Mouse (Mus musculus) frontal cortex, adult 2 months (tissue): ENCODE measurements around the gene Nxnl1. TPM values are rescaled to one million over a fixed set of nuclear protein-coding genes. Genes with fewer than 3 reads are reported as not detected.

Experiments
- DNase-seq, 2 experiments: peaks; one replicate each; pipeline ENCODE4 v3.0.0; 2022; ENCODE audit warnings: low spot score in 1 of 2; ENCODE audit errors: extremely low spot score in 1 of 2
- polyA plus RNA-seq: library from polyadenylated mRNA; depleted of rRNA; stranded (reverse); fragments of >200 nt; gene quantifications from 2 replicates; pipeline ENCODE4 v1.2.3, GENCODE M21; 2012

Nxnl1 gene
- polyA plus RNA-seq, 1 experiment = not detected

DNA sequence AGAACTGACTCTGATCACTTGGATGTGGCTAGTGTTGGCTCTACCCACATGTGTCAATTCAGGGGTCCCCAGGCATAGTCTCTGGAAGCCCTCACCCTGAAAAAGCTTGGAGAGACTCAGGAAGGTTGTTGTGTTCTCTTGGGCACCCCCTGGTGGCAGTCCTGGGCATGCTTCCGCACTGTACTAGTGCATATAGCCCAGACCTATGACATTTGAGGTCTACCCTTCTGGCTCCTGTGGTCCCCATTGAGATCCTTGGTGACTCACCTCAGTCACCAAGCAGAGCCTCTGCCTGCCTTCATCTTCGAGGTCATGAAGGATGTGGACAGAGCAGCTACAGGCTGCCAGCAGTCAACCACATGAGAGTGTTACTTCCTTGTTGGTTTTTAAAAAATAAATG lies 20.5 kb upstream of the Nxnl1 start:
- peak in 1 of 2 experiments; percentile 53 for DNase-seq

GRCm38 (mm10) chr8:71580201-71580600 lies 13.8 kb upstream of the Nxnl1 start:
- DNase-seq = no peak

- no peak for DNase-seq
Observed at GRCm38 (mm10) chr8:71579476-71579875, 13.1 kb upstream of the Nxnl1 start.

GRCm38 (mm10) chr8:71579009-71579408 lies 12.6 kb upstream of the Nxnl1 start:
- DNase-seq = no peak

DNA sequence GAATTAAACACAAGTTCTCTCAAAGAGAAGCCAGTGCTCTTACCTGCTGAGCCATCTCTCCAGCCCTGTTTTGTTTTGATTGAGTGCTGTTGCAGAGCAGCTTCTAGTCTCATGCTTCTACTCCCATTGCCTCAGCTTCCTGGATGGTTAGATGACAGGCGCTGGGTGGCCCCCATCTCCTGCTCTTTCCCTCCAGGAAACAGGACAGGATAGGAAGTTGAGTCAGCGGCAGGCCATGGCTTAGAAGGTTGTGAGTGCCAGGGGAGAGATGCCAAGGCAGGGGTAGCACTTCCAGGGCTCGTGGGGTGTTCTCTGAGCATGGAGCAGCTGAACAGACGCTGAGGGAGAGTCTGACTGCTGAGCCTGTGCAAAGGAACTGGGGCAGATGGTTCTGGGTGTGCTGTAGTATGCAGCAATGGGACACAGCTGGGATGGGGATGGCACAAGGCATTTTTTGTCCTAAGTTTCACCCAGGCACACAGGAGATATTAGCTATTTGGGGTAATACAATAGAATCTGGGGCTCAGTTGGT lies 11.5 kb upstream of the Nxnl1 start:
- DNase-seq = no peak

DNA sequence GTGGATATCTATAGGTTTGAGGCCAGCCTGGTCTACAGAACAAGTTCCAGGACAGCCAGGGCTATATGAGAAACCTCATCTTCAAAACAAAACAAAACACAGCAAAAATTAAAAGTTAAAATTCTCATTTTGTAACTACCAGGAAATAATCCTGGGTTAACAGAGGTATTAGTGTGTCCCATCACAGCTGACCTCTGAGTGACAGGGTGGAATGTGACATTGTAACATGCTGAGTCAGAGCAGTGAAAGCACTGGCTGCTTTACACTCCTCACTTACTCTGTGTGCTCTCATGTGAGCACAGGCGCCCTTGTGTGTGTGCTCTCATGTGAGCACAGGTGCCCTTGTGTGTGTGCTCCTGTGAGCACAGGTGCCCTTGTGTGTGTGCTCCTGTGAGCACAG lies 8.6 kb upstream of the Nxnl1 start:
- DNase-seq = no peak

DNA sequence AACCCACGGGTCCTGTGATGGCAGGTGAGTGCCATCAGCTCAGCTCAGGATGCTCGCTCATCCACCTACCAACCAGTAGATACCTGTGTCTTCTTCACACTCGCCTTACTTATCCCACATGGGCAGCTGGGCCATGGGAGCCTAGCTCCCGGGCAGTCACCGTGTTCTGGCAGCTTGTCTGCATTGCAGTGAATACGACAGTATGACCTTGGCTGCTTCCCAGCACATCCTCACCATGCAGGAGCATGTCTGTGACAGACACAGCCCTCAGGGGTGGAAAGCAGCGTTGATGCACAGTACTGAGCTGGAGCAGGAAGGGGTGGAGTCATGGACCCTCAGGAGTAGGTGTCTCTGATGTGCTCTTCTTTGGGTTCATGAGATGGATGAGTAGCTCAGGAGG lies 8.0 kb upstream of the Nxnl1 start:
- DNase-seq = no peak

- peak; percentile 74 to 85 for DNase-seq
Observed at GRCm38 (mm10) chr8:71572847-71573633, 6.6 kb upstream of the Nxnl1 start.

- DNase-seq = no peak
Observed at GRCm38 (mm10) chr8:71572077-71572476, 5.7 kb upstream of the Nxnl1 start.

- DNase-seq = peak; percentile 97 to 98
Observed at GRCm38 (mm10) chr8:71570291-71570954, 4.0 kb upstream of the Nxnl1 start.

DNA sequence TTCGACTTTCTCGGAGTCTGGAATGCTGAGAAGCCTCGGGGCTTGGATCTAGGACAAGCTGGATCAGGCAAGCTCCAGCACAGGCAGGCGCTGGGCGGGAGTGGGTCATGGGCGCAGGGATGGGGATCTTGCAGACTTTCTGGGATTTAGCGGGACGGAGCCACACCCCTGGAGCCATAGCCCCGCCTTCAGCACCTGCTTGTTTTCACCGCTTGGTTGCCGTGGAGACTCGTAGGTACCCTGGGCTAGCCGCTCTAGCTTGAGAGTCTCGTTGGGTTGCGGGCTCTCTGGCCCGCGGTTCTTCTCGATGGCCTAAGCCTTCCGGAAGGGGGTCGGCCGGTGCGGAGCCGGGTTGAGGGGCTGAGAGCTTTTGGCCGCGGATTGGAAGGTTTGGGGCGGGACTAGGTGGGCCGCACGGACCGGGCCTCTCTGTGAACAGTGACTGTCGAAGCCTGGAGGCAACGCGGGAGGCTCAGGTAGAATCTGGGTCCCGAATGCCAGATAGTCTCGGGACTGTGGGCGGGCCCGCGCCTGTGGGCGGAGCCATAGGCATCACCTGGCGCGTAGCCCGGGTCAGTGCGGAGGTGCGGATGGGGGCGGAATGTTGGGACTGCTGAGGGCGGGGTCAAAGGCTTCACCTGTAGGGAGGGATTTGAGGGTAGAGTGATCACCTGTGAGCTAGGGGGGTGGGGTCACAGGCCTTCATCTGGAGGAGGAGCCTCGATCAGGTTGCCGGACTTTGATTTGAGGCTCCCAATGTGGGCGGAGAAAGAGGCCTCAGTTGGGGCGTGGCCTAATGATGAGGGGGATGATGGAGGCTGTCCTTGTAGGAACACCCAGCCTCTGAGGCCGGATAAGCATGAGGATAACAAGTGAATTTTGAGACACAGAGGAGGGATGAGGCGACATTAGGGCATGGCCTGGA lies 3.2 kb upstream of the Nxnl1 start:
- peak; percentile 89 to 93 for DNase-seq

GRCm38 (mm10) chr8:71568941-71569340 lies 2.5 kb upstream of the Nxnl1 start:
- DNase-seq = no peak

DNA sequence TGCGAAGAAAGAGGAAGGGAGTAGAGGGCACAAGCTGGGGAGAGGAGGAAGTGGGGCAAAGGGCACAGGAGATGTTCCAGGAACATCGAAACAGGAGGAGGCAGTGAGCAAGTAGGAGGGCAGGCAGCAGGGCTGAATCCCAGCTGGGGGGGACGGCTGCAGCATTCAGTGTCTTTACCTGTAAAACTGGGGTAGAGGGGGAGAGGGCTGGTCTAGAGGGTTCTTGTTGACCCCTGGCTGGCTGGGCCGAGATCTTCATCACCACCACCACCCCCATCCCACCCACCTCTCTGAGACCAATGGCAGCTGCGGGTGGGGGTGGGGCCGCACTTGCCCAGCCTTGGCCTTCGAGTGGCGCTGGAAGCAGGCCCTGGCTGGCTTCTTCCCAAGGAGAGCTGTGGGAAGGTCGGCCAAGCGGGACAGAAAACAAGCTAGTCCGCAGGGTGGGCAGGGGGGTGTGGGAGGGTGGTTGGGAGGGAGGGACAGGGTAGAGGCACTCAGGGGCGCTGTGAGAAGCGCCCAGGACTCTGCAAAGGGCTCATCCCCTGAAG lies 2.1 kb upstream of the Nxnl1 start, which contains the start of gene Slc27a1:
TSS of gene Slc27a1 (plus strand) at position 496 of the 551 bp plus-strand sequence.
- DNase-seq = peak in 1 of 2 experiments; percentile 77

- no peak for DNase-seq
Observed at GRCm38 (mm10) chr8:71567587-71567986, 1.2 kb upstream of the Nxnl1 start.

DNA sequence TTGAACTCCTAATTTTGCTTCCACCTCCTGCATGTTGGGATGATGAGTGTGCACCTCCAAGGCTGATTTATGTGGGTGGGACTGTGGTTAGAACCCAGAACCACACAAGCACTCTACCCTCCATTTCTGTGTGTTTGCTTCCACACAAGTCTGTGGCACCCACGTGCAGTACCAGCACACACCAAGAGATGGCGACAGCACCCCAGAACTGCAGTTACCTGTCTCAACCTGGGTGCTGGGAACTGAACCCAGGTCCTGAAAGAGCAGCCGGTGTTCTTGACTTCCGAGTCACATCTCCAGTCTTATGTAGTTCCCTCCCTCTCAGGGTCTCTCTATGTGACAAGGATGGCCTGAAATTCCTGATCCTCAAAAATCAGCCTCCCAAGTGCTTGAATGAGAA lies 2.4 kb downstream of the Nxnl1 start:
- no peak for DNase-seq

DNA sequence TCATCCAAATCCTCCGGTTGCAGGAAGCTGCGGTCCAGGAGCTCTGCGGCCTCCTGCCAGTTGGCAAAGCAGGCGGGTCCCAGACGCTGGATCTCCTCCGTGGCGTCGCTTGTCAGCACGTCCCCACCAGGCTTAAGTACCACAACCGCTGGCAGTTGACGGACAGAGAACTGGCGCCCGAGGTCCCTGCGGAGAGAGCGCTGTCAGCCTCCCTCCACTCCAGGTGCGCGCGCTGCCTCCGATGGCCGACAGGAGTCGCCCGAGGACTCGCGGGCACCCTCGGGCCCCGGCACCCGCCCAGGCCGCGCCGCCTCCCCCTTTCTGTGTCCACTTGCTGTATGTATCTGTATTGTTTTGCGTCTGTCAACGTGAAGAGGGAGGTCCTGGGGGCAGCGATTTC lies 3.6 kb downstream of the Nxnl1 start:
- peak in 1 of 2 experiments; percentile 78 for DNase-seq

GRCm38 (mm10) chr8:71561401-71561800 lies 5.0 kb downstream of the Nxnl1 start:
- DNase-seq = peak in 1 of 2 experiments; percentile 75

DNA sequence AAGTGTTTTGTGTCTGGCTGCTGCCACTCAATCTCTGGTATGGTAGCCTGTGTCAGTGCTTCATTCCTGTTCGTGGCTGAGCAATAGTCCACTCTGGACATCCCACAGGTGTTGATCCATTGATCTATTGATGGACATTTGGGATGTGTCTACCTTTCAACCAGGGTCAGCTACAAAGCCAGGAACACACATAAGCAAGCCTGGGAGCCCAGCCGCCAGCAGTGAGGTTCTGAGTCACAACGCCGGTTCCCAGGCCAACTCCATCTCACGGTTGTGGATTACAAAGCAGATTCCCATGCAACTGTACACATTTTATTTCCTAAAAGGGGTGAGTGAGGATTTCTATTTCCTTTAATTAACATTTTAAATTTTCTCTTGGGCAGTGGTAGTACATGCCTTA lies 5.6 kb downstream of the Nxnl1 start:
- DNase-seq = no peak

- no peak for DNase-seq
Observed at GRCm38 (mm10) chr8:71560071-71560470, 6.3 kb downstream of the Nxnl1 start.

GRCm38 (mm10) chr8:71558958-71559690 lies 7.3 kb downstream of the Nxnl1 start:
- no peak for DNase-seq
